Mouse (Mus musculus): ENCODE data around the gene Zfp628.

Zfp628 gene

DNA sequence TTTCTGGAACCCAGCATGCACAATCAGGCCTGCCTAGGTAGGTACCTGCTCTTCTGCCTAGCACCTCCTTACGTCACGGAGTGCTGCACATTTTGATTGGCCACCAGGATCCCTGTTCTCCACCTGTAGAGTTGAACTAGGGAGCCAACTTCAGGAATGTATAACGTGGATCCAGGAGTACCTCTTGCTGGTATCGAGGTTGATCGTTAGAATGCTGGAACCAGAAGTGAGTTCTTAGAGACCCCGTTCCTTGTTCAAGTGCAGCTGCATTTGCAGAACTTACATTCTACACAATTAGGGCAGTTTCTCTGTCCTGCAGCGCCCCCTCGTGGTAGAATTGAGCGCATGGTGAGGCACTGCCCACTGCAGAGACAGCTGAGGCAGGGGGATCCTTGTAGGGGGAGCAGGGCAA, 25.1 kb downstream of the Zfp628 start:
- peak; percentile 93 for DNase-seq (ENCODE audit: low read depth)

GRCm38 (mm10) chr7:4942673-4943072, 27.7 kb downstream of the Zfp628 start:
- DNase-seq (ENCODE audit: low read depth) = no peak

DNA sequence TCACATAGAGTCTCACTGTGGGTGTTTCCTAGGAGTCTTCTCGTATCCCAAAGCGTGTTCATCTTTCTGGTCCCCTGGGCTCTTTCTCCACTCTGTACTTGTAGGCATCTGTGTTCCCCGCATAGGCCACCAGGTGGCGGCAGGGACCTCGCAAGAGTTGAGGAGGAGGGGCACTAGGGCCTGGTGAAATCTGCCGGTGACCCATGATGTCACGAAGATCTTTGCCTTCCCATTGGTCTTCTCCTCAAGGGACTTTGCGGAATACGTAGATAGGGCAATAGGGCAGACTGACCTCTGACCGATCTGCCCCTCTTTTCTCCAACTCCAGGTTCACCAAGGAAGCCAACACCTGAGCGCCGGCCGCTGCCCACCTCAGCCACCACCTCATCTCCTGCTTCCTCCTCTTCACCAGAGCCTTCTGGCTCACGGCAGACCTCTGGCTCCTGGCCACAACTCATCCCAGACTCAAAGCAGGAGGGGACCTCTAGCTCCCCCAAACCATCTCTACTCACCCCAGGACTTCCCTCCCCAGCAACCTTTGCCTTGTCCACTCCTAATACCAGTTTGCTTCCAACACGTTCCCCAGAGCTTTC, 28.3 kb downstream of the Zfp628 start:
- peak; percentile 98 for DNase-seq (ENCODE audit: low read depth)

- no peak for DNase-seq (ENCODE audit: low read depth)
Observed at GRCm38 (mm10) chr7:4947855-4948254, 32.8 kb downstream of the Zfp628 start.

GRCm38 (mm10) chr7:4948386-4948785, 33.4 kb downstream of the Zfp628 start:
- peak; percentile 26 for DNase-seq (ENCODE audit: low read depth)

DNA sequence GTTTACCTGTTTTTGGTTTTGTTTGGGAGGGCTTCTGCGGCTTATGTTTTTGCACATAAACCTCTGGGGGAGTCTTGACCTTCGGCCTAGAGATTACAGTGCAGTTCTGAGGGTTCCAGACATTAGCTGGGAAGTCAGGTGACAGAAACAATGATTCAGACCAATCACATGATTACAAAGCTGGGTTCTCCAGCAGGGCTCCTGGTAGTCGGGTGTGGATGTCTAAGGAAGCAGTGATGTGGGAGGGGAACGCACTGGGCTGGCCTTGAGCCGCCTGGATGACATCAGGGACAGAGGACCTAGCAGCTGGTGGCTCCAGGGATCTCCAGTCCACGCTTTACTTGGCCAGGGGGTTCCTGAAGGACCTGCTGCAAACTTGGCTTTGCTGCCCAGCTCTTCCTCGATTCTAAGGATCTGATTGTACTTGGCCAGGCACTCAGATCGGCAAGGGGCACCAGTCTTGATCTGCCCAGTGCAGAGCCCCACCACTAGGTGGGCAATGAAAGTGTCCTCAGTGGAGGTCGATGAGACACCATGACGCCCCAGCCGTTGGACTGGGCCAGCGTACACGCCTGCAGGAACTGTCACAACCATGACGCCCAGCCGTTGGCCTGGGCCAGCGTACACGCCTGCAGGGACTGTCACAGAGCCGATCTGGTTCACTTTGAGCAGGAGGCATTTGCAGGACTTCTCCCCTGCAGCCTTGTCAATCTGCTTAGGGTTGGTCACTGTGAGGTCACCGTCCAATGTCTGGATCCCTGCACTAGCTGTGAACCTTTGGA, 35.7 kb downstream of the Zfp628 start:
- DNase-seq (ENCODE audit: low read depth) = no peak

- no peak for DNase-seq (ENCODE audit: low read depth)
Observed at GRCm38 (mm10) chr7:4953815-4954445, 38.9 kb downstream of the Zfp628 start.

GRCm38 (mm10) chr7:4957361-4957760, 42.3 kb downstream of the Zfp628 start:
- no peak for DNase-seq (ENCODE audit: low read depth)

GRCm38 (mm10) chr7:4963527-4963926, 48.5 kb downstream of the Zfp628 start:
- DNase-seq (ENCODE audit: low read depth) = no peak

GRCm38 (mm10) chr7:4964272-4964671, 49.3 kb downstream of the Zfp628 start, which contains the start of gene Sbk2:
Gene Sbk2 (minus strand): TSS chr7:4964406.
- peak; percentile 76 for DNase-seq (ENCODE audit: low read depth)

- no peak for DNase-seq (ENCODE audit: low read depth)
Observed at GRCm38 (mm10) chr7:4964988-4965387, 50.0 kb downstream of the Zfp628 start.

GRCm38 (mm10) chr7:4971068-4971467, 56.1 kb downstream of the Zfp628 start, which contains the start of gene Sbk3:
Gene Sbk3 (minus strand): TSS chr7:4971168.
- no peak for DNase-seq (ENCODE audit: low read depth)

All from induced T-regulatory cell, adult 2 months (primary cell).